Mouse (Mus musculus): Measurements from ENCODE around the gene Pik3ip1. TPM values are rescaled to one million over a fixed set of nuclear protein-coding genes. Genes with fewer than 3 reads are reported as not detected.

The Pik3ip1 gene
- polyA plus RNA-seq, 1 experiment from 2014 or later, result 12.2 TPM

DNA sequence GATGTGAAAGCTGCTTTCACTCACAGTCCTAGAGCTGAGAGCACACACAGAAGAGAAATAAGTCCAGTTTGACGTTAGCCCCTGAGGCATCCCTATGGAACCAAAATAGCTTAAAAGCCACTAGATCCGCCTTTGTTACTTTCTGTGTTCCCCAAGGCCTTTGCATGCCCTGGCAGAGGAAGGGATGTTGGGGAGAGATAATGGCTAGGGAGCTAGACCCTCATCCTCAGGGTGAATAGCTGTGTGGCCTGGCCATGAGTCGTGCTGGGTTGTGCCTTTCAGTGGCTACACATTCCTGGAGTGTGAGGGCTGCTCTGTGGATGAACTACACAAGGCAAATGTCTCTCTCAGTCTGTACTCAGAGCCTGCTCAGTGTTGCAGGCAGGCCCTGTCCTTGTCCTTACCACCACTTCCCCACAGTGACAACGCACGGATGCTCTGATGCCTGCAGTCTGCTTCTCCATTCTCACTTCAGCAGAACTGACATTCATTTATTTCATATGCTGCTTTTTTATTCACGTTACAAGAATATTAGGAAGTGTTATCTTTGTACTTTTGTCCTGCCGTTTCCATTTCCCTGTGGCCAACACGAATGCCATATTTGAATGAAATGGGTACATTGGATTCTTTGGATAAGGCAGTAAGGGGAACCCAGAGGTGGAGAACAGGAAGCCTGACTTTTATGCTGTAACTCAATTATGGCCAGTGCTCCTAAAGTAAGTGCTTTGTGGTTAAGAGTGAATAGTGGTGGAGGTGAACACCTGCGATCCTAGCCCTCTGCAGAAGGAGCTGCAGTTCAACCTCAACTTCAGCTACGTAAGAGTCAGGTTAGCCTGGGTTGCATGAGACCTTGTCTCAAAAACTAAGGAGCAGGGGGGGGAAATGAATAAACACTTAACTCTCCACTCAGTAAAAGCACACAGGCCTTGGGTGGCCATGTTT lies 32.1 kb upstream of the Pik3ip1 start:
- no peak for ATAC-seq (replicated peaks; ENCODE audit: insufficient number of reproducible peaks, low FRiP score, low TSS enrichment)
- H3K4me1 ChIP-seq (ENCODE audit: control insufficient read depth, insufficient read depth, low read length), result peaks cover 15% of the 10 kb centered on the region

DNA sequence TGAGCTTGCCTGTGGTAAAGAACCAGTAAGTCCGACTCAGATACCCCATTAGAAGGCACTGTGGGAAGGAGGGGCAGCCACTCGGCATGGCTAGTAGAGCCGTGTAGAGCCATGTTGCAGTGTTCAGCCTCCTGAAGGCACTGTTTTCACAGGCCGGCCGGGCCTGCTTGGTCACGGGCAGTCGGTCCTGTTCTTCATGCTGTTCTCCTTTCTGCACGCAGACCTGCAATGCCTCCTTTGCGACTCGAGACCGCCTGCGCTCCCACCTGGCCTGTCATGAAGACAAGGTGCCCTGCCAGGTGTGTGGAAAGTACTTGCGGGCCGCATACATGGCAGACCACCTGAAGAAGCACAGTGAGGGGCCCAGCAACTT lies 31.4 kb upstream of the Pik3ip1 start:
- Histone ChIP-seq H3K9ac (ENCODE audit: low read depth, low read length) (no peak overlapping the region), H3K27ac (ENCODE audit: low read depth, low read length) (no peak overlapping the region), H3K4me3 (ENCODE audit: low read depth, low read length) (no peak overlapping the region), H3K36me3 (ENCODE audit: control insufficient read depth, insufficient read depth, low read length) (peaks cover 61% of the 10 kb centered on the region), H3K9me3 (replicated peaks; ENCODE audit: control insufficient read depth, low read length) (no peaks in the 10 kb centered on the region), H3K4me1 (ENCODE audit: control insufficient read depth, insufficient read depth, low read length) (peaks cover 9% of the 10 kb centered on the region), H3K27me3 (ENCODE audit: control insufficient read depth, insufficient read depth, low read length) (no peaks in the 10 kb centered on the region), H3K4me2 (no peak overlapping the region)
- ATAC-seq (replicated peaks; ENCODE audit: insufficient number of reproducible peaks, low FRiP score, low TSS enrichment), result no peak
- WGBS (ENCODE audit: insufficient replicate concordance), result 92% methylated on average over 14 of the region's 14 CpGs

More for the DNA sequence above, 32.1 kb upstream of the Pik3ip1 start:
- 85% methylated on average over 10 of the region's 10 CpGs for WGBS (ENCODE audit: insufficient replicate concordance)
- Histone ChIP-seq H3K9me3 (replicated peaks; ENCODE audit: control insufficient read depth, low read length) (no peaks in the 10 kb centered on the region), H3K27ac (ENCODE audit: low read depth, low read length) (no peak overlapping the region), H3K36me3 (ENCODE audit: control insufficient read depth, insufficient read depth, low read length) (peaks cover 61% of the 10 kb centered on the region), H3K9ac (ENCODE audit: low read depth, low read length) (no peak overlapping the region), H3K27me3 (ENCODE audit: control insufficient read depth, insufficient read depth, low read length) (no peaks in the 10 kb centered on the region), H3K4me2 (no peak overlapping the region), H3K4me3 (ENCODE audit: low read depth, low read length) (no peak overlapping the region)

DNA sequence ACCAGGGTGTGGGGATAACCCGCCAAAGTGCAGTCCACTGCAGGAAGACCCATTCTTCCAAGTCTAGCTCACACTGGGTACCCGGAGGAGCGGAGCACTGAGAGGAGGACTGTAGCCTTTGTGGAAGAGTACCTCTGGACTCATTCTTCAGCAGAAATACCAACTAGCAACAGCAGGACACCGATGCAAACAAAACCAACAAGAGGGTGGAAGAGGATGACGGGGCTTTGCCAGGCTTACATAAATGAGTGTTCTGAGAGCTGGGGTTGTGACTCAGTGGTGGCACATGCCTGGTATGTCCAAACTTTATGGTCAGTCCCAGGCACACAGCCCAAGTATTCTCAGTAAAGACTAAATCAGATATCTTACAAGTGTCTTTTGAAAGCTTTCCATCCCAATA lies 29.1 kb upstream of the Pik3ip1 start:
- ATAC-seq (replicated peaks; ENCODE audit: insufficient number of reproducible peaks, low FRiP score, low TSS enrichment), result no peak
- no peak overlapping the region for H3K4me3 ChIP-seq (ENCODE audit: low read depth, low read length)
- H3K27me3 ChIP-seq (ENCODE audit: control insufficient read depth, insufficient read depth, low read length), result no peaks in the 10 kb centered on the region
- H3K4me1 ChIP-seq (ENCODE audit: control insufficient read depth, insufficient read depth, low read length), result no peaks in the 10 kb centered on the region
- WGBS (ENCODE audit: insufficient replicate concordance), result 92% methylated on average over 5 of the region's 5 CpGs
- no peaks in the 10 kb centered on the region for H3K9me3 ChIP-seq (replicated peaks; ENCODE audit: control insufficient read depth, low read length)
- no peak overlapping the region for H3K27ac ChIP-seq (ENCODE audit: low read depth, low read length)
- no peak overlapping the region for H3K4me2 ChIP-seq
- H3K36me3 ChIP-seq (ENCODE audit: control insufficient read depth, insufficient read depth, low read length), result peaks cover 58% of the 10 kb centered on the region
- no peak overlapping the region for H3K9ac ChIP-seq (ENCODE audit: low read depth, low read length)

DNA sequence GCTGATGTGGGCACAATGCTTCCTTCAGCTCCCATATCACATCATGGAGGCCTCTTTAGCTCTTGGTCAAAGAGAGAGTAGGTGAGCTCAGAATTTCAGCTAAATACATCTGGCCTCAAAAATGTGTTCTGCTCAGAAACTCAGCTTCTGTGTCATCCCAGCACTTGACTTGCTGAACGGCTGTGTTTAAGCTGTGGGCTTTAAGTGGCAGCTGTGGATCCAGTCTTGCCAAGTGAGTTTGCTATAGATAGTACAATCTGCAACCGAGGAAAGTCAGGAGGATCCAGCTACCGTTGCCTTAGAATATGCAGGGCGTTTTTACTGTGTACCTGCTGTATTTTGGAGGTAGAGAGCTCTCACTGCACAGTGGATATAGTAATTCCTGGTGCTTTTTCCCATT lies 27.8 kb upstream of the Pik3ip1 start:
- WGBS (ENCODE audit: insufficient replicate concordance), result 73% methylated on average over 4 of the region's 4 CpGs
- Histone ChIP-seq H3K36me3 (ENCODE audit: control insufficient read depth, insufficient read depth, low read length) (peaks cover 63% of the 10 kb centered on the region), H3K4me1 (ENCODE audit: control insufficient read depth, insufficient read depth, low read length) (no peaks in the 10 kb centered on the region), H3K4me2 (no peak overlapping the region), H3K27ac (ENCODE audit: low read depth, low read length) (no peak overlapping the region), H3K27me3 (ENCODE audit: control insufficient read depth, insufficient read depth, low read length) (no peaks in the 10 kb centered on the region), H3K9me3 (replicated peaks; ENCODE audit: control insufficient read depth, low read length) (no peaks in the 10 kb centered on the region), H3K4me3 (ENCODE audit: low read depth, low read length) (no peak overlapping the region), H3K9ac (ENCODE audit: low read depth, low read length) (no peak overlapping the region)
- ATAC-seq (replicated peaks; ENCODE audit: insufficient number of reproducible peaks, low FRiP score, low TSS enrichment), result no peak

DNA sequence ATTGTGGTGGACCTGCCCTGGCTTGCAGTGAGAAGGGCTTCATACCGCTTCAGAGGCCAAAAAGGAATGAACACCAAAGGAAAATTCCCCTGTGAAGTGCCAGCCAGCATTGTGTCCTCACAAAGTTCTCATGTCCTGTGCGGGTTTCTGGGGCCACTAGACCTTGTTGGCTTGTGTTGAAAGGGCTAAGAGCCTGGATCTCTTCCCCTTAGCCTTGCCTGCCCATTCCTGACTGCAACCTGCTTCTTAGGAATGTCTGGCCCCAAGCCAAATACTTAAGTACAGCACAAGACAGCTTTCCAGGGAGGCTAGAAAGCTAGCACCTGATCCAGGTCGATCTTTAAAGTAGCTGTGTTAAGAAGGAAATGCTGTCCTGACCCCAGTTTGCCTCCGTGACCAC lies 27.4 kb upstream of the Pik3ip1 start:
- 77% methylated on average over 4 of the region's 4 CpGs for WGBS (ENCODE audit: insufficient replicate concordance)
- H3K4me3 ChIP-seq (ENCODE audit: low read depth, low read length), result no peak overlapping the region
- H3K9me3 ChIP-seq (replicated peaks; ENCODE audit: control insufficient read depth, low read length), result no peaks in the 10 kb centered on the region
- H3K27ac ChIP-seq (ENCODE audit: low read depth, low read length), result no peak overlapping the region
- no peak overlapping the region for H3K4me2 ChIP-seq
- H3K36me3 ChIP-seq (ENCODE audit: control insufficient read depth, insufficient read depth, low read length), result peaks cover 67% of the 10 kb centered on the region
- H3K4me1 ChIP-seq (ENCODE audit: control insufficient read depth, insufficient read depth, low read length), result no peaks in the 10 kb centered on the region
- ATAC-seq (replicated peaks; ENCODE audit: insufficient number of reproducible peaks, low FRiP score, low TSS enrichment), result no peak
- no peaks in the 10 kb centered on the region for H3K27me3 ChIP-seq (ENCODE audit: control insufficient read depth, insufficient read depth, low read length)
- H3K9ac ChIP-seq (ENCODE audit: low read depth, low read length), result no peak overlapping the region

DNA sequence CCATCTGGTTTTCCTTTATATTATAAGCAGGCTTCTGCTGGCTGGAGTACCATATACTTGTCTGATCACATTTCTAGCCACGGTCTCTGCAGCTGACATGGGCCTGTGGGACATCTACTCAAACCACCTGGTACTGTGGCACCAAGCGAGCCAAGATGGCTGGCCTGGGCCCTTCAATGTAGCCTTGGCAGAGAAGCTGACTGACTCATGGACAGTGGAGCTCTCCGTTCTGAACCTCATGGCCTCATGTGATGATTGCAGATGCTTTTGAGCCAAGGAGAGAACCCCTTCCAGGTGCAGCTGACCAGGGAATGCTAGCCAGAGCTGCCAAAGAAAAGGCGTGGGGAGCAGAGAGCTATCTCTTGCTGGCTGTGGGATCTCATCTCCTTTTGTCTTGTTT lies 24.4 kb upstream of the Pik3ip1 start:
- Histone ChIP-seq H3K9me3 (replicated peaks; ENCODE audit: control insufficient read depth, low read length) (no peaks in the 10 kb centered on the region), H3K4me2 (no peak overlapping the region), H3K4me1 (ENCODE audit: control insufficient read depth, insufficient read depth, low read length) (no peaks in the 10 kb centered on the region), H3K27me3 (ENCODE audit: control insufficient read depth, insufficient read depth, low read length) (no peaks in the 10 kb centered on the region), H3K27ac (ENCODE audit: low read depth, low read length) (no peak overlapping the region), H3K36me3 (ENCODE audit: control insufficient read depth, insufficient read depth, low read length) (peaks cover 67% of the 10 kb centered on the region), H3K9ac (ENCODE audit: low read depth, low read length) (no peak overlapping the region), H3K4me3 (ENCODE audit: low read depth, low read length) (no peak overlapping the region)
- no peak for ATAC-seq (replicated peaks; ENCODE audit: insufficient number of reproducible peaks, low FRiP score, low TSS enrichment)
- 89% methylated on average over 4 of the region's 4 CpGs for WGBS (ENCODE audit: insufficient replicate concordance)

DNA sequence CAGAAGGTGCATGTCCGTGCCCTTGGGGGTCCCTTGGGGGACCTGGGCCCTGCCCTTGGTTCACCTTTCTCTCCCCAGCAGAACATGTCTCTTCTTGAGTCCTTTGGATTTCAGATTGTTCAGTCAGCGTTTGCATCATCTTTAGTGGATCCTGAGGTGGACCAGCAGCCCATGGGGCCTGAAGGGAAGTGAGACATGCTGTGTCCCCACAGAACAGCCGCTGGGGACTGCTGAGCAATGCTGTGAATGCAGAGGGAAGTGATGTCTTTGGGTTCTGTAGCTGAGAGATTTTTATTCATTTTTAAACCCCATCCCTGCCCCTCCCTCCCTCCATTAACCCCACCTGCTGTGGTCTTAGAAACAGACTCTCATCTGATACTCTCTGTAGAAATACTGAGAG lies 22.3 kb upstream of the Pik3ip1 start:
- 94% methylated on average over 3 of the region's 3 CpGs for WGBS (ENCODE audit: insufficient replicate concordance)
- no peak for ATAC-seq (replicated peaks; ENCODE audit: insufficient number of reproducible peaks, low FRiP score, low TSS enrichment)
- Histone ChIP-seq H3K9me3 (replicated peaks; ENCODE audit: control insufficient read depth, low read length) (no peaks in the 10 kb centered on the region), H3K27me3 (ENCODE audit: control insufficient read depth, insufficient read depth, low read length) (no peaks in the 10 kb centered on the region), H3K4me2 (no peak overlapping the region), H3K36me3 (ENCODE audit: control insufficient read depth, insufficient read depth, low read length) (peaks cover 60% of the 10 kb centered on the region), H3K9ac (ENCODE audit: low read depth, low read length) (no peak overlapping the region), H3K4me3 (ENCODE audit: low read depth, low read length) (no peak overlapping the region), H3K4me1 (ENCODE audit: control insufficient read depth, insufficient read depth, low read length) (no peaks in the 10 kb centered on the region), H3K27ac (ENCODE audit: low read depth, low read length) (no peak overlapping the region)

DNA sequence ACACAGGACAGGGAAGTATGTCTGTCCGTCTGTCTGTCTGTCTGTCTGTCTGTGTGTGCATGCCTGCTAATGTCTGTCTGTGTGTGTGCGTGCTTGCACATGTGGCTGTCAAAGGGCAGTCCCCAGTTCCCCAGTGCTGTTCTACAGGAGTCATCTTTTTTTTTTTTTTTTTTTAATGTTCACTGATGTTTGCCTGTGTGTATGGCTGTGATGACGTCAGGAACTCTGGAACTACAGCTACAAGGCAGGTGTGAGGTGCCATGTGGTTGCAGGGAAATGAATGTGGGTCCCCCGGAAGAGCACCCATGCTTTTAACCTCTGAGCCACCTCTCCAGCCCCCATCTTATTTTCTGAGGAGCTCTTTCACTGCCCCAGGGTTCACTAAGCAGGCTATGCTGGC lies 20.3 kb upstream of the Pik3ip1 start:
- Histone ChIP-seq H3K9me3 (replicated peaks; ENCODE audit: control insufficient read depth, low read length) (no peaks in the 10 kb centered on the region), H3K4me3 (ENCODE audit: low read depth, low read length) (no peak overlapping the region), H3K36me3 (ENCODE audit: control insufficient read depth, insufficient read depth, low read length) (peaks cover 51% of the 10 kb centered on the region), H3K4me1 (ENCODE audit: control insufficient read depth, insufficient read depth, low read length) (no peaks in the 10 kb centered on the region), H3K27ac (ENCODE audit: low read depth, low read length) (no peak overlapping the region), H3K4me2 (no peak overlapping the region), H3K9ac (ENCODE audit: low read depth, low read length) (no peak overlapping the region), H3K27me3 (ENCODE audit: control insufficient read depth, insufficient read depth, low read length) (no peaks in the 10 kb centered on the region)
- 94% methylated on average over 4 of the region's 4 CpGs for WGBS (ENCODE audit: insufficient replicate concordance)
- no peak for ATAC-seq (replicated peaks; ENCODE audit: insufficient number of reproducible peaks, low FRiP score, low TSS enrichment)

All from heart, embryonic 11.5 days (tissue).